Mouse (Mus musculus) retina, embryonic 14.5 days (tissue): ENCODE measurements around the gene Evx2.

Experiments
- DNase-seq: peaks from one replicate; pipeline ENCODE4 v3.0.0-alpha.2; 2015; ENCODE audit warnings: low spot score

Evx2 gene

GRCm38 (mm10) chr2:74667191-74667841 is 8.0 kb upstream of the Evx2 start:
- DNase-seq: no peak

GRCm38 (mm10) chr2:74666411-74666810 is 7.1 kb upstream of the Evx2 start:
- no peak for DNase-seq

GRCm38 (mm10) chr2:74663291-74663925 is 4.1 kb upstream of the Evx2 start:
- peak; percentile 79 for DNase-seq

- DNase-seq: peak; percentile 87
These were observed 2.3 kb upstream of the Evx2 start for GRCm38 (mm10) chr2:74661685-74662084.

- DNase-seq: peak; percentile 31
These were observed 1.3 kb upstream of the Evx2 start for GRCm38 (mm10) chr2:74660421-74661375.

- DNase-seq: peak; percentile 45
These were observed 538 bp downstream of the Evx2 start for GRCm38 (mm10) chr2:74658667-74659371.

GRCm38 (mm10) chr2:74658024-74658666 is 1.2 kb downstream of the Evx2 start:
- DNase-seq: peak; percentile 42

- DNase-seq: peak; percentile 56
These were observed 1.9 kb downstream of the Evx2 start for GRCm38 (mm10) chr2:74657251-74658023.

GRCm38 (mm10) chr2:74656632-74657021 is 2.7 kb downstream of the Evx2 start:
- DNase-seq: no peak

GRCm38 (mm10) chr2:74655821-74656631 is 3.3 kb downstream of the Evx2 start:
- DNase-seq: peak; percentile 66

- DNase-seq: peak; percentile 60
These were observed 4.0 kb downstream of the Evx2 start for GRCm38 (mm10) chr2:74655420-74655781.

GRCm38 (mm10) chr2:74654743-74655419 is 4.5 kb downstream of the Evx2 start:
- DNase-seq: peak; percentile 15

GRCm38 (mm10) chr2:74653781-74654535 is 5.4 kb downstream of the Evx2 start:
- DNase-seq: peak; percentile 45

- peak; percentile 40 for DNase-seq
These were observed 6.4 kb downstream of the Evx2 start for GRCm38 (mm10) chr2:74652996-74653340.

GRCm38 (mm10) chr2:74647082-74647864 is 12.1 kb downstream of the Evx2 start:
- DNase-seq: no peak

GRCm38 (mm10) chr2:74645631-74646030 is 13.7 kb downstream of the Evx2 start:
- no peak for DNase-seq

- no peak for DNase-seq
These were observed 16.9 kb downstream of the Evx2 start for GRCm38 (mm10) chr2:74642431-74642830.

- DNase-seq: no peak
These were observed 23.9 kb downstream of the Evx2 start for GRCm38 (mm10) chr2:74635412-74635811.
